Mouse (Mus musculus) myocyte (in vitro differentiated cells): ENCODE data around the gene Smg6. TPM values are rescaled to one million over a fixed set of nuclear protein-coding genes. Genes with fewer than 3 reads are reported as not detected.

Experiments used
- H3K27me3 ChIP-seq: one replicate; pipeline ENCODE4 v1.6.1; 2011; ENCODE audit not compliant: control insufficient read depth, insufficient read depth, insufficient read length
- H3K36me3 ChIP-seq: one replicate; pipeline ENCODE4 v1.6.1; 2011; ENCODE audit not compliant: control insufficient read depth, insufficient read depth
- H3K4me2 ChIP-seq: one replicate; pipeline ENCODE4 v1.6.1; 2011; ENCODE audit warnings: low read depth, control low read depth
- H3K4me3 ChIP-seq: one replicate; pipeline ENCODE4 v1.5.1; 2011; ENCODE audit warnings: mild to moderate bottlenecking, control low read depth, moderate library complexity
- H3K79me2 ChIP-seq: one replicate; pipeline ENCODE4 v1.6.1; 2011; ENCODE audit not compliant: control insufficient read depth, insufficient read depth
- H3ac ChIP-seq: one replicate; pipeline ENCODE4 v1.6.1; 2011; ENCODE audit not compliant: control insufficient read depth, insufficient read length
- CEBPB ChIP-seq: IDR thresholded peaks from 2 replicates; pipeline ENCODE4 v1.6.1; 2011; ENCODE audit warnings: mild to moderate bottlenecking, moderate library complexity; ENCODE audit not compliant: poor library complexity, insufficient read depth, severe bottlenecking
- E2F4 ChIP-seq: IDR thresholded peaks from one replicate; pipeline ENCODE4 v1.6.1; 2011; ENCODE audit warnings: mild to moderate bottlenecking, control low read depth, moderate library complexity; ENCODE audit not compliant: insufficient read depth
- MAX ChIP-seq: IDR thresholded peaks from one replicate; pipeline ENCODE4 v1.6.1; 2011; ENCODE audit warnings: low read depth, mild to moderate bottlenecking, control low read depth
- MYOD1 ChIP-seq, 3 experiments: IDR thresholded peaks; one replicate each; pipeline ENCODE4 v1.6.1; 2011; ENCODE audit warnings: control low read depth in 2 of 3, low read depth in 2 of 3, mild to moderate bottlenecking in 2 of 3, moderate library complexity in 1 of 3; ENCODE audit not compliant: insufficient read length in 2 of 3, control insufficient read depth in 1 of 3
- MYOG ChIP-seq, 3 experiments: IDR thresholded peaks; one replicate each; pipeline ENCODE4 v1.6.1; 2011; ENCODE audit warnings: control low read depth in 2 of 3, low read depth in 2 of 3, mild to moderate bottlenecking in 2 of 3; ENCODE audit not compliant: insufficient read length in 2 of 3, control insufficient read depth in 1 of 3, insufficient read depth in 1 of 3
- POLR2A ChIP-seq: IDR thresholded peaks from one replicate; pipeline ENCODE4 v1.6.1; 2011; ENCODE audit warnings: low read depth, mild to moderate bottlenecking, control low read depth, moderate library complexity; ENCODE audit not compliant: insufficient read length
- POLR2AphosphoS2 ChIP-seq: IDR thresholded peaks from one replicate; pipeline ENCODE4 v1.6.1; 2011; ENCODE audit warnings: low read depth, control low read depth; ENCODE audit not compliant: insufficient read length
- REST ChIP-seq: IDR thresholded peaks from one replicate; pipeline ENCODE4 v1.6.1; 2011; ENCODE audit warnings: mild to moderate bottlenecking, control low read depth, moderate library complexity; ENCODE audit not compliant: insufficient read depth, insufficient read length
- SRF ChIP-seq: IDR thresholded peaks from one replicate; pipeline ENCODE4 v1.6.1; 2011; ENCODE audit warnings: low read depth; ENCODE audit not compliant: control insufficient read depth, insufficient read length
- TCF12 ChIP-seq: IDR thresholded peaks from one replicate; pipeline ENCODE4 v1.6.1; 2011; ENCODE audit warnings: mild to moderate bottlenecking, control low read depth; ENCODE audit not compliant: poor library complexity, insufficient read depth, severe bottlenecking
- TCF3 ChIP-seq: IDR thresholded peaks from one replicate; pipeline ENCODE4 v1.6.1; 2011; ENCODE audit warnings: low read depth, control low read depth; ENCODE audit not compliant: insufficient read length
- USF1 ChIP-seq: IDR thresholded peaks from one replicate; pipeline ENCODE4 v1.6.1; 2011; ENCODE audit warnings: low read depth, mild to moderate bottlenecking, control low read depth, moderate library complexity
- polyA plus RNA-seq: library from polyadenylated mRNA; unstranded; fragments of >200 nt; fragmentation: generic; extraction: Trizol; gene quantifications from one replicate; pipeline ENCODE4 v1.2.1, GENCODE M21; 2012; ENCODE audit warnings: missing spikeins

The Smg6 gene
- polyA plus RNA-seq, 1 experiment, result 14.7 TPM

- Histone ChIP-seq H3K4me2 (peak overlapping the region; percentile 93), H3K27me3 (no peaks in the 10 kb centered on the region), H3K36me3 (peaks cover 37% of the 10 kb centered on the region), H3ac (peak overlapping the region; percentile 72), H3K79me2 (peaks cover 36% of the 10 kb centered on the region), H3K4me3 (peak overlapping the region; percentile 98)
- no peak for TF ChIP-seq MAX
- no peak for TF ChIP-seq MYOG (IDR thresholded peaks at IDR 0.05; ENCODE audit: control insufficient read depth in 1 of 3, insufficient read depth in 1 of 3, insufficient read length in 2 of 3, low read depth in 2 of 3)
- TF ChIP-seq SRF, result no peak
- TF ChIP-seq CEBPB, result no peak
Observed at GRCm38 (mm10) chr11:74898517-74898827, 27.2 kb upstream of the Smg6 start.

GRCm38 (mm10) chr11:74901555-74901954, 24.1 kb upstream of the Smg6 start:
- H3K4me3 ChIP-seq, result no peak overlapping the region
- no peak for TF ChIP-seq TCF3
- TF ChIP-seq REST, result no peak
- no peak for TF ChIP-seq TCF12
- TF ChIP-seq POLR2A, result no peak
- peaks cover 36% of the 10 kb centered on the region for H3K79me2 ChIP-seq
- H3K4me2 ChIP-seq, result no peak overlapping the region
- no peak overlapping the region for H3ac ChIP-seq
- H3K36me3 ChIP-seq, result peaks cover 68% of the 10 kb centered on the region
- no peaks in the 10 kb centered on the region for H3K27me3 ChIP-seq

DNA sequence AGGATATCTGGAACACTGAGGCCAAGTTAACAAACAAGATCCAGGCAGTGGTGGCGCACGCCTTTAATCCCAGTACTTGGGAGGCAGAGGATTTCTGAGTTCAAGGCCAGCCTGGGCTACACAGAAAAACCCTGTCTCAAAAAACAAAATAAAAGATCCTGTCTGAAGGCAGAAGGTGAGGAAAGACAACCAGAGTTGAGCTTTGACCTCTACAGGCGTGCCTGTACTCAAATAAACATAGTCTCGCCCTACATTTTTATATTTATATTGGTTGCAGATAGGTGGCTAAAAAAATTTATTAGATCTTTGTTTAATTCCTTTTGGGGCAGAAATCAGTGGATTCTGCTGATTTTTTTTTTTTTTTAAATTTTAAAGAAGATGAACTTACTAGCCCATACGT, 23.2 kb upstream of the Smg6 start:
- no peak overlapping the region for H3ac ChIP-seq
- peaks cover 76% of the 10 kb centered on the region for H3K36me3 ChIP-seq
- peaks cover 36% of the 10 kb centered on the region for H3K79me2 ChIP-seq
- no peak overlapping the region for H3K4me3 ChIP-seq
- no peak overlapping the region for H3K4me2 ChIP-seq
- TF ChIP-seq E2F4, result no peak
- TF ChIP-seq POLR2AphosphoS2, result no peak
- TF ChIP-seq MYOG (IDR thresholded peaks at IDR 0.05; ENCODE audit: control insufficient read depth in 1 of 3, insufficient read depth in 1 of 3, insufficient read length in 2 of 3, low read depth in 2 of 3), result no peak
- no peak for TF ChIP-seq USF1
- no peak for TF ChIP-seq TCF12
- no peak for TF ChIP-seq REST
- TF ChIP-seq MAX, result no peak
- no peak for TF ChIP-seq SRF
- no peaks in the 10 kb centered on the region for H3K27me3 ChIP-seq

DNA sequence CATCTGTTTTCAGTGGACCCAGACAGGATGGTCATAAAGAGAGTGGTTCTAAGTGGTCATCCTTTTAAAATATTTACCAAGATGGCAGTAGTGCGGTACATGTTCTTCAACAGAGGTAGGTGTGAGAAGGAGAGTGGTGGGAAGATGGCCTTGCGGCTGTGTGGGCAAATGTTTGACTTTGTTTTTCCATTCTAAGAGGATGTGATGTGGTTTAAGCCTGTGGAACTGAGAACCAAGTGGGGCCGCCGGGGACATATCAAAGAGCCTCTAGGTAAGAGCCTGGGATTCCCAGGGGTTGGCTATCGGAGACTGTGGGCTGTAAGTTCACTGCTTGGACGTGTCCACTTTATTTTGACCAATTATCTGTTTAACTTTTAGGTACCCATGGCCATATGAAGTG, 17.8 kb upstream of the Smg6 start:
- no peak overlapping the region for H3K4me2 ChIP-seq

GRCm38 (mm10) chr11:74908618-74909399, 16.8 kb upstream of the Smg6 start:
- peaks cover 69% of the 10 kb centered on the region for H3K36me3 ChIP-seq
- no peak overlapping the region for H3ac ChIP-seq
- no peaks in the 10 kb centered on the region for H3K27me3 ChIP-seq
- H3K4me3 ChIP-seq, result no peak overlapping the region
- H3K79me2 ChIP-seq, result no peaks in the 10 kb centered on the region
- no peak overlapping the region for H3K4me2 ChIP-seq
- TF ChIP-seq TCF3 (no peak), MAX (no peak), POLR2AphosphoS2 (peak; percentile 36)

More for the DNA sequence above, 17.8 kb upstream of the Smg6 start:
- Histone ChIP-seq H3ac (no peak overlapping the region), H3K36me3 (peaks cover 79% of the 10 kb centered on the region), H3K79me2 (no peaks in the 10 kb centered on the region), H3K27me3 (no peaks in the 10 kb centered on the region), H3K4me3 (no peak overlapping the region)
- TF ChIP-seq REST (no peak), MYOD1 (IDR thresholded peaks at IDR 0.05; ENCODE audit: control insufficient read depth in 1 of 3, insufficient read length in 2 of 3, low read depth in 2 of 3) (no peak), POLR2AphosphoS2 (no peak), POLR2A (no peak), MAX (no peak), TCF3 (no peak), MYOG (IDR thresholded peaks at IDR 0.05; ENCODE audit: control insufficient read depth in 1 of 3, insufficient read depth in 1 of 3, insufficient read length in 2 of 3, low read depth in 2 of 3) (no peak), E2F4 (no peak), CEBPB (no peak), USF1 (no peak), TCF12 (no peak), SRF (no peak)

- Histone ChIP-seq H3K36me3 (peaks cover 58% of the 10 kb centered on the region), H3K27me3 (no peaks in the 10 kb centered on the region), H3K4me2 (no peak overlapping the region), H3K4me3 (no peak overlapping the region), H3ac (no peak overlapping the region), H3K79me2 (no peaks in the 10 kb centered on the region)
- TF ChIP-seq MYOD1 (IDR thresholded peaks at IDR 0.05; ENCODE audit: control insufficient read depth in 1 of 3, insufficient read length in 2 of 3, low read depth in 2 of 3) (no peak), MYOG (IDR thresholded peaks at IDR 0.05; ENCODE audit: control insufficient read depth in 1 of 3, insufficient read depth in 1 of 3, insufficient read length in 2 of 3, low read depth in 2 of 3) (no peak), CEBPB (no peak), E2F4 (no peak), MAX (no peak), SRF (no peak), USF1 (no peak)
Observed at GRCm38 (mm10) chr11:74909978-74910377, 15.6 kb upstream of the Smg6 start.
